22 mouse cellular contexts compared by ENCODE assay signal in the genomic region with DNA sequence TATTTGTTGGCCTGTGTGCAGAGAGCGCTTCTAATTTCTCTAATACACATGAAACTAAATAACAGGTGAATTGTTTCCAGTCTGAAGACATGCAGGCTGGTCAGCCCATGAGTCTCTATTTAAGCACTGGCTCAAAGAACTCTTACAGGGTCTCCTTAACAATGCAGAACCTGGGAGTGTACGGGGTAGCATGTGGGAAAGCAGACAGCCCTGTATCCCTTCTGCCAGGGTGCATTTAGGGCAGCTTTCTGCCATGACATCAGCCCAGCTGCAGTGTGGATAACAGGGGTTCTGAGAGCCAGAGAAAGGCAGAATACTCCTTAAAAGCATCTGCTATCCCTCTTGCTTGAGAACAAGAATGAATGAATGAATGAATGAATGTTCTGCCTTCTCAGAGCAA.
A peak's percentile ranks its signal among the peaks of the same experiment; 100 is the strongest.
DNase-seq lines count a peak whose midpoint lies in the region; ATAC-seq lines count a peak whose summit lies in the region.
"Had no signal": no experiment of that assay in that cellular context is flagged by ENCODE, and none has a peak within 500 bp of the region (broad histone marks: within the 10 kb centered on the region; RNA-seq: fewer than 3 reads in every experiment).

No protein-coding gene starts in this region.

- no peak overlapping the region for H3K27ac ChIP-seq in midbrain, embryonic 13.5 days
- no peak overlapping the region for H3K27ac ChIP-seq in midbrain, embryonic 10.5 days (replicated peaks)
- H3K27ac ChIP-seq: embryonic facial prominence, embryonic 12.5 days; embryonic facial prominence, embryonic 15.5 days; heart, embryonic 15.5 days; hindbrain, embryonic 12.5 days; hindbrain, embryonic 15.5 days had no signal

- H3K36me3 ChIP-seq in midbrain, embryonic 13.5 days, result no peaks in the 10 kb centered on the region
- H3K36me3 ChIP-seq in midbrain, embryonic 10.5 days, result no peaks in the 10 kb centered on the region
- H3K36me3 ChIP-seq: embryonic facial prominence, embryonic 12.5 days; embryonic facial prominence, embryonic 15.5 days; heart, embryonic 12.5 days; heart, embryonic 15.5 days; hindbrain, embryonic 12.5 days; hindbrain, embryonic 15.5 days had no signal

- H3K4me2 ChIP-seq in midbrain, embryonic 13.5 days (replicated peaks), result no peak overlapping the region
- H3K4me2 ChIP-seq: embryonic facial prominence, embryonic 12.5 days; embryonic facial prominence, embryonic 15.5 days; heart, embryonic 12.5 days; heart, embryonic 15.5 days; hindbrain, embryonic 12.5 days; hindbrain, embryonic 15.5 days had no signal

- 64% methylated on average over 2 of the region's 2 CpGs for WGBS in midbrain, embryonic 13.5 days
- 84% methylated on average over 2 of the region's 2 CpGs for WGBS in midbrain, embryonic 10.5 days

- H3K9ac ChIP-seq in midbrain, embryonic 13.5 days (replicated peaks), result no peak overlapping the region
- H3K9ac ChIP-seq: embryonic facial prominence, embryonic 12.5 days; embryonic facial prominence, embryonic 15.5 days; heart, embryonic 12.5 days; heart, embryonic 15.5 days; hindbrain, embryonic 12.5 days; hindbrain, embryonic 15.5 days had no signal

- peak; percentile 50 for DNase-seq in heart, adult 11 months
- DNase-seq in heart, adult 18-20 months, result no peak
- no peak for DNase-seq in midbrain, embryonic 10.5 days (ENCODE audit: low spot score)
- DNase-seq in retina, postnatal 1 day, result peak; percentile 28
- DNase-seq in embryo, embryonic 9.5 days (ENCODE audit: extremely low spot score), result no peak
- DNase-seq: adrenal gland, adult 2 months; adrenal gland, postnatal 14 days; cerebellum, adult 18-20 months; cerebellum, adult 9-10 months; cerebellum, postnatal 14 days; gastrocnemius, postnatal 25 days; heart, postnatal 10 days; heart, postnatal 36 days had no signal

- no peak overlapping the region for H3K4me3 ChIP-seq in midbrain, embryonic 13.5 days (replicated peaks)
- H3K4me3 ChIP-seq in midbrain, embryonic 10.5 days, result no peak overlapping the region
- H3K4me3 ChIP-seq: embryonic facial prominence, embryonic 12.5 days; embryonic facial prominence, embryonic 15.5 days; heart, embryonic 12.5 days; heart, embryonic 15.5 days; hindbrain, embryonic 12.5 days; hindbrain, embryonic 15.5 days had no signal

- ATAC-seq in midbrain, embryonic 13.5 days, result peak; percentile 55; the same call in 1 of the 2 replicates
- ATAC-seq: CD4-positive, CD25-positive, alpha-beta regulatory T cell, adult 4 months; intestine, postnatal 0 days had no signal

- no peaks in the 10 kb centered on the region for H3K9me3 ChIP-seq in midbrain, embryonic 13.5 days
- no peaks in the 10 kb centered on the region for H3K9me3 ChIP-seq in midbrain, embryonic 10.5 days (replicated peaks)
- H3K9me3 ChIP-seq: embryonic facial prominence, embryonic 12.5 days; embryonic facial prominence, embryonic 15.5 days; heart, embryonic 12.5 days; heart, embryonic 15.5 days; hindbrain, embryonic 12.5 days; hindbrain, embryonic 15.5 days had no signal

- no peaks in the 10 kb centered on the region for H3K4me1 ChIP-seq in midbrain, embryonic 13.5 days (replicated peaks)
- no peaks in the 10 kb centered on the region; the same call in 1 of the 2 replicates for H3K4me1 ChIP-seq in midbrain, embryonic 10.5 days
- H3K4me1 ChIP-seq: embryonic facial prominence, embryonic 12.5 days; embryonic facial prominence, embryonic 15.5 days; heart, embryonic 12.5 days; heart, embryonic 15.5 days; hindbrain, embryonic 12.5 days; hindbrain, embryonic 15.5 days had no signal

- no peaks in the 10 kb centered on the region for H3K27me3 ChIP-seq in midbrain, embryonic 13.5 days
- no peaks in the 10 kb centered on the region for H3K27me3 ChIP-seq in midbrain, embryonic 10.5 days (ENCODE audit: low read depth, poor library complexity, severe bottlenecking)
- H3K27me3 ChIP-seq: embryonic facial prominence, embryonic 12.5 days; embryonic facial prominence, embryonic 15.5 days; heart, embryonic 12.5 days; heart, embryonic 15.5 days; hindbrain, embryonic 12.5 days; hindbrain, embryonic 15.5 days had no signal

Comparison
In these comparisons a context has a peak if more than half of its experiments do, and no peak if none do; other contexts are left out.
1. DNase-seq: peak in heart, adult 11 months (single experiment) and retina, postnatal 1 day (single experiment); none in heart, adult 18-20 months (0 of 2), midbrain, embryonic 10.5 days (single experiment) and embryo, embryonic 9.5 days (single experiment).